Mouse (Mus musculus) brown adipose tissue, adult 24 weeks (tissue): ENCODE results near the gene Ehd1. TPM values are rescaled to one million over a fixed set of nuclear protein-coding genes. Genes with fewer than 3 reads are reported as not detected.

ENCODE experiments used
- H3K27ac ChIP-seq: fragments of 200-500 bp; replicated peaks from 2 replicates; pipeline ENCODE4 v1.5.1; 2012; ENCODE audit warnings: low read depth, mild to moderate bottlenecking, low read length
- H3K4me1 ChIP-seq: fragments of 200-500 bp; 2 replicates; pipeline ENCODE4 v1.6.1; 2012; ENCODE audit warnings: low read length, mixed read lengths; ENCODE audit not compliant: control insufficient read depth, insufficient read depth, insufficient read length
- H3K4me3 ChIP-seq: fragments of 200-500 bp; 2 replicates; pipeline ENCODE4 v1.5.1; 2012; ENCODE audit warnings: low read depth, mild to moderate bottlenecking, low read length, moderate library complexity; ENCODE audit not compliant: insufficient read depth
- polyA plus RNA-seq: library from polyadenylated mRNA; stranded (reverse); fragments of >200 nt; gene quantifications from 2 replicates; pipeline ENCODE4 v1.2.4, GENCODE M21; 2012; ENCODE audit not compliant: missing spikeins, insufficient read depth, insufficient read length

Ehd1 gene
- polyA plus RNA-seq, 1 experiment = 39.6 TPM

- Histone ChIP-seq H3K27ac (0 out of 2 replicates have a peak overlapping the region, but pooled peaks have one; percentile 10), H3K4me1 (no peaks in the 10 kb centered on the region; the same call in 1 of the 2 replicates), H3K4me3 (no peak overlapping the region)
Observed at GRCm38 (mm10) chr19:6349215-6349983, 72.9 kb downstream of the Ehd1 start.

Other genes starting within 250 kb of the Ehd1 start
- gene Syvn1, start 230.1 kb upstream of the Ehd1 start, polyA plus RNA-seq = 14.8 and 17.4 TPM in 2 replicates
- 53.6 and 56.4 TPM in 2 replicates for gene Mrpl49, start 218.9 kb upstream of the Ehd1 start, polyA plus RNA-seq
- gene Fau, start 218.9 kb upstream of the Ehd1 start, polyA plus RNA-seq = 701 and 753 TPM in 2 replicates
- gene Znhit2, start 215.5 kb upstream of the Ehd1 start, polyA plus RNA-seq = 9.8 and 11.3 TPM in 2 replicates
- gene Tm7sf2, start 208.4 kb upstream of the Ehd1 start, polyA plus RNA-seq = 7.3 and 15.5 TPM in 2 replicates
- 25.0 and 25.8 TPM in 2 replicates for gene Vps51, start 199.5 kb upstream of the Ehd1 start, polyA plus RNA-seq
- not detected in 2 replicates for gene Tmem262, start 196.7 kb upstream of the Ehd1 start, polyA plus RNA-seq
- not detected in 2 replicates for gene Gm28374, start 194.5 kb upstream of the Ehd1 start, polyA plus RNA-seq
- gene Zfpl1, start 191.8 kb upstream of the Ehd1 start, polyA plus RNA-seq = 14.0 and 20.5 TPM in 2 replicates
- not detected in 2 replicates for gene Cdca5, start 191.7 kb upstream of the Ehd1 start, polyA plus RNA-seq
- not detected in 2 replicates for gene AC131692.1, start 182.3 kb upstream of the Ehd1 start, polyA plus RNA-seq
- not detected in 2 replicates for gene Naaladl1, start 170.9 kb upstream of the Ehd1 start, polyA plus RNA-seq
- 5.7 and 6.8 TPM in 2 replicates for gene Sac3d1, start 158.1 kb upstream of the Ehd1 start, polyA plus RNA-seq
- gene Snx15, start 148.4 kb upstream of the Ehd1 start, polyA plus RNA-seq = 13.3 and 13.6 TPM in 2 replicates
- 1.2 TPM in 1 of 2 replicates, not detected in the other for gene Batf2, start 135.7 kb upstream of the Ehd1 start, polyA plus RNA-seq
- gene Arl2, start 135.2 kb upstream of the Ehd1 start, polyA plus RNA-seq = 45.8 and 62.3 TPM in 2 replicates
- not detected in 2 replicates for gene Majin, start 92.3 kb upstream of the Ehd1 start, polyA plus RNA-seq
- not detected in 2 replicates for gene Gpha2, start 50.3 kb upstream of the Ehd1 start, polyA plus RNA-seq
- 33.0 and 41.3 TPM in 2 replicates for gene Ppp2r5b, start 40.9 kb upstream of the Ehd1 start, polyA plus RNA-seq
- gene Atg2a, start 35.1 kb upstream of the Ehd1 start, polyA plus RNA-seq = 9.6 and 9.9 TPM in 2 replicates
- gene Cdc42bpg, start 29.7 kb downstream of the Ehd1 start, polyA plus RNA-seq = 2.5 and 2.8 TPM in 2 replicates
- gene Men1, start 58.3 kb downstream of the Ehd1 start, polyA plus RNA-seq = 13.9 and 22.2 TPM in 2 replicates
- gene Map4k2, start 64.4 kb downstream of the Ehd1 start, polyA plus RNA-seq = 7.9 and 14.0 TPM in 2 replicates
- 47.9 and 56.8 TPM in 2 replicates for gene Sf1, start 87.0 kb downstream of the Ehd1 start, polyA plus RNA-seq
- 28.7 and 48.3 TPM in 2 replicates for gene Pygm, start 107.7 kb downstream of the Ehd1 start, polyA plus RNA-seq
- gene Rasgrp2, start 122.6 kb downstream of the Ehd1 start, polyA plus RNA-seq = 38.9 and 50.2 TPM in 2 replicates
- 1.1 and 2.3 TPM in 2 replicates for gene Nrxn2, start 142.0 kb downstream of the Ehd1 start, polyA plus RNA-seq